Mouse (Mus musculus) inflammation-experienced regulatory T-cells, adult 6 months (primary cell): ENCODE data around the gene Krt16. TPM values are rescaled to one million over a fixed set of nuclear protein-coding genes. Genes with fewer than 3 reads are reported as not detected.
"Not testable (repeated sequence)": the region's sequence is repeated elsewhere in the genome, so short reads cannot be mapped to it uniquely, and the experiment has no call there.

ENCODE experiments used
- ATAC-seq: one replicate; pipeline ENCODE4 v1.8.0; 2017
- polyA plus RNA-seq, 3 experiments: library from polyadenylated mRNA; unstranded; fragments of 100-300 nt; shearing (Covaris generic); gene quantifications; one replicate each; pipeline ENCODE4 v1.2.1; 2017

The Krt16 gene
- polyA plus RNA-seq, 3 experiments from 2014 or later, result not detected

DNA sequence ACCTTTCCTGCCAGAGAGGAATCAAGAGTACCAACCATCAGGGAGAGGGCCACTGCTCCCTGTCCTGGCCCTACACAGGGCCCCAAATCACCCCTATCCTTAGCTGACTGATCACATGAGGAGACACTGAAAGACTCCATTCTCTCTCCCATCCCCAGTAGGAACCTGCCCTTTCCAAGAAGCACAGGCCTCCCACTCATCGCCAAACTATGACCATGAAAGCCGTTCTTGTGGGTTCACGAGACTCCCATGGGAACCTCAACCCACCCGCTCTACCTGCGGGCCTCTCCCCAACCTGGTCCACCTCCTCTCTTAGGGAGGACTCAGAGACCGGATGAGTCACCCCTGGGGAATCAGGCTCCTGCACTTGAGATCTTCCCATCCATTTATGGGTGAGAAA, 6.8 kb upstream of the Krt16 start:
- ATAC-seq, result no peak

DNA sequence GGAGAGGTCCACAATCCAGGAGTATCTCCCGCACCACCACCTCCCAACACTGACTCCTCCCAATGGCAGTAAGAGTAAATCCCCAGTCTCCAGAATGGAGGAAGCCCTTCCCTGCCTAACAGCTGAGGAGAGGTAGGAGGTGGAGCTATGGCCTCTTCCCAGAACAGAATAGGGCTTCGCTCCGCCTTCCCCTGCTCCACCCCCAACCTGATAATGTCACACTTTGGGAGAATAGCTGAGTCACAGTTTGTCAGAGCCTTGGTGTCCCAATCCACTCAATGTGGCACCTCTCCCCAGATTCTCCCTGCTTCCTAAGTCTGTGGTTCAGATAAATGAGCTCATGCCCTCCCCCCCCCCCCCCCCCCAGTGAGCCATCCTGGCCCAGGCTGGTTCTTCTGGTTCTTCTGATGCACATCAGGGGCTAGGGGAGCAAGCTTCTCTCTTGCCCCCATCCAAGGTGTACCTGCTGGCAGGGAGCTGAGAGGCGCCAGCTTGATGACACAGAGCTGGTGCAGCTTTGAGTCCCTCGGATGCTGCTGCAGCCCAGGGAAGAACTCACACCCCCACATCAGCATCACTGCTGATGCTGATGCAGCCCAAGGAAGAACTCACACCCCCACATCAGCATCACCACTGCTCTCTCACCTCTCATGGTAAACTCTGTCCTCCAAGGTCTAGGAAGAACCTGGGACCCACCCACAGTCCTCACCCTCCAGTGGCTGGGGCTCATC, 5.8 kb upstream of the Krt16 start:
- ATAC-seq, result no peak

DNA sequence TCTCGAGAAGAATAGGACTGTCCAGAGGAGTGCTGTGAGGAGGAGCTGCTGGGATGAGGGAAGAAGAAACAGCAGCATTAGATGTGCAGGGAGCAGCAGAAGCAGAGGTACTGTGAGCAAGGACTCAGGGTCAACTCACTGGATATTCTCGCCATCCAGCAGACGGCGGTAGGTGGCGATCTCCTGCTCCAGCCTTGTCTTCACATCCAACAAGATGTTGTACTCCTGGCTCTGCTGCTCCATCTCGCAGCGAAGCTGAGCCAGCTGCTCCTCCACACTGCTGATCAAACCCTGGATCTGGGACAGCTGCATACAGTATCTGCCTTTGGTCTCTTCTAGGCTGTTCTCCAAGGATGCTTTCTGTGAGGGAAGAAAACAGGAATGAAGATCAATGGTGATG, 2.2 kb downstream of the Krt16 start:
- not testable (repeated sequence) for ATAC-seq

DNA sequence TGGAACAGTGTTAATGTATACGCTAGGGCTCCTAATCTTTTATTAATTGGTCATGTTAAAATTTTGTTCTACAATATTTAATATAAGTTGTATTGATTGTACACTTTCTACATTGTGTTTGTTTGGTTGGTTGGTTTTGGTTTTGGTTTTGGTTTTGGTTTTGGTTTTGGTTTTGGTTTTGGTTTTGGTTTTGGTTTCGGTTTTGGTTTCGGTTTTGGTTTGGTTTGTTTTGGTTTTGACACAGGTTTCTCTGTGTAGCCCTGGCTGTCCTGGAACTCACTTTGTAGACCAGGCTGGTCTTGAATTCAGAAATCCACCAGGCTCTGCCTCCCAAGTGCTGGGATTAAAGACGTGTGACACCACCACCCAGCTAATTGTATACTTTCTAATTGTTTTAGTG, 8.4 kb downstream of the Krt16 start:
- not testable (repeated sequence) for ATAC-seq

DNA sequence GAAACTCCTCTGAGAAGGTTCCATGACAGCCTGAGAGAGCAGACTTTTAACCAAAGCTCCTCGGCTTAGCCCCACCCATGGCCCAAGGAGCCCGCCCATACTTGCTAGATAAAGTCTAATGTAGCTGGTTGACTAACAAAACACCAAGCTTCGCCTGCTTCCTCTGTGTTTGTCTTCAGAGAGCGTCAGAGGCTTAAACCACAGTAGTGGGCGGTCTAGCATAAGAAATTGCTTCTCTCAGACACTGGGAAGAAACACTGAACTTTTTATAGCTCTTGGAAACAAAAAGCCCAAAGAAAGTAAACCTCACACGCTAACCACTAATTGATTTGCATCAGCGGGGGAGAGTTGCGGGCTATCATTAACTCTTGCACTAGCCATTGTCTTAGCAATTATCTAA, 27.0 kb downstream of the Krt16 start:
- no peak for ATAC-seq

DNA sequence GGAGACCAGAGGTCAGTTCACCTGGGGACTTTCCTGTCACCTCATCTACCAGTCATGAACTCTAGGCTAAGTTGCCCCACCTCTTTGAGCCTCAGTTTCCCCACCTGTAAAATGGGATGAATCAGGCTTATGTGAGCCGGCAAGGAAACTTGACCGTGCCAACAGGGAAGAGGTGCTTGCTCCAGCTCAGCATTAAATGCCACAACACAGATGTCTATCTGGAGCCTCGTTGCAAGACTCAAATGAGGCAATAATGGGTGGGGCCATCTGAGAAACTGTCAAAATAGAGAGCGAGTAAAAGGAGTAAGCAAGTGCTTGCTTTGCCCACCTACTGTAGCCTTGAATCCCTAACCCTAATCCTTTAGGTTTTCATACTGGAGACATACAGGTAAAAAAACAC, 29.4 kb downstream of the Krt16 start:
- ATAC-seq, result no peak

DNA sequence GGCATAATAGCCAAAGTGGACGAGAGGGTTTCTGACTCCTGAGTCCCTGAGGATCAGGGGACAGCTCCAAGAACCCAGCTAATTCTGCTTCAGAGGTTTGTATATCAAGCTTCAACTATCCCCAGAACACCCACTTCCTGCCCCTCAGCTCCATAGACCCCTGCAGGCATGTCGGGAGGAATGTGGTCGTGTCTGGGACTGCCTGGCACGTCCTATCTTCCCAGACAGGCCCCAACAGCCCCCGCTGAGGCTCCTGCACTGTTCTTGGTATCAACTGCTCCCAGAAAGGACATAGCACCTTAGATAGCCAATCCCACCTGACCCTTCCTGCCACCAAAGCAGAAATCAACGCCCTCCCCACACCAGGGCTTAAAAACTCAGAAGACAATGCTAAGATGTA, 40.2 kb downstream of the Krt16 start:
- no peak for ATAC-seq

DNA sequence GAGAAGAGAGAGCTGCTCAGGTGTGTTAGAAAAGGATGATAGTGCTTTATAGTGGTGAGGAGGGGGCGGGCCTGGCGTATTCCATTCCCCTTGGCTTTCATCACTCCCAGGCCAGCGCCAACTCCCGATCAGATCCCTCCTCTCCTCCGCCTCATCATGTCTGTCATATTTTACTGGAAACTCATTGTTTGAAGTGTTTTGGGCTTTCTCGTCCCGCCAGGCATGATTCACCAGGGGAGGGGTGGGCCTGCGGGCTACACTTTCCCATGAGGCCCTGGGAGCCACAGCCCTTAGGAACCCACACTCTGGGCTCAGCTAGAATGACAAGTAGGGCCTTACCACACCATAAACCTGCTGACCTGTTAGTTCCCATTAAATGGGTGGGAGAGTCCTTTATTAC, 41.2 kb downstream of the Krt16 start, which contains the start of gene Krt14:
TSS of gene Krt14 (minus strand) at position 51 of the 400 bp plus-strand sequence.
- ATAC-seq, result no peak

DNA sequence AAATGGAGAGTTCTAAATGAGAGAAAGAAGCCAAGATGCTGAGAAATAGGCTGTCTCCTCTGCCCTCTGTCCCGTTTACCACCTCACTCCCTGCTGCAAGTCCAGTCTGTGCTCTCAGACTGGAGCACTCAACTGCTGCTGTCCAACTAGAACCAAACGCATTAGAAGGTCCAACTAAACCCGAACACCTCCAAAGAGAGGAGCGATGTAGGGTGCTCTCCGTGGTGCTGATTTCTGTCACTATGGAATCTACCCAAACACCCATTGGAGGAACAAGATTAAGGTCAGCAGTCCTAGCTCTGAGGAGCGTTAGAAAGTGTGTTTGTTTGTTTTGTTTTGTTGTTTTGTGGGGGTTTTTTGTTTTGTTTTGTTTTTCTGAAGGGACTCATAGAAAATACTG, 45.3 kb downstream of the Krt16 start:
- ATAC-seq, result no peak

DNA sequence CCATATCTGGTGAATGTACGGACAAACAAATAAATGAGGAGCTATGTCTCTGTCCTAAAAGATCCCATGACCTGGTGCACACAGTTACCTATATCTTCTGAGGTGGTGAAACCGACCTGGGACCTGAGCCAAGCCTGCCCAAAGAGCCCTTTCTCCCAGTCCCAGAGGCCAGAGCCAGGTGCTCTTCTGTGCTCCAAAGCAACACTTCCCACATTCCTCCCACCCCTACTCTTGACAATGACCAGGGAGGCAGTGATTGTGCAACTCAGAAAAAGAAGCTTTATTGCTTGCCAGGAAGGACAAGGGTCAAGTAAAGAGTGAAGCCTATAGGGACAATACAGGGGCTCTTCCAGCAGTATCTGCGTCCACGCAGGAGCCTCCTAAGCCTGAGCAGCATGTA, 45.8 kb downstream of the Krt16 start:
- ATAC-seq, result no peak

DNA sequence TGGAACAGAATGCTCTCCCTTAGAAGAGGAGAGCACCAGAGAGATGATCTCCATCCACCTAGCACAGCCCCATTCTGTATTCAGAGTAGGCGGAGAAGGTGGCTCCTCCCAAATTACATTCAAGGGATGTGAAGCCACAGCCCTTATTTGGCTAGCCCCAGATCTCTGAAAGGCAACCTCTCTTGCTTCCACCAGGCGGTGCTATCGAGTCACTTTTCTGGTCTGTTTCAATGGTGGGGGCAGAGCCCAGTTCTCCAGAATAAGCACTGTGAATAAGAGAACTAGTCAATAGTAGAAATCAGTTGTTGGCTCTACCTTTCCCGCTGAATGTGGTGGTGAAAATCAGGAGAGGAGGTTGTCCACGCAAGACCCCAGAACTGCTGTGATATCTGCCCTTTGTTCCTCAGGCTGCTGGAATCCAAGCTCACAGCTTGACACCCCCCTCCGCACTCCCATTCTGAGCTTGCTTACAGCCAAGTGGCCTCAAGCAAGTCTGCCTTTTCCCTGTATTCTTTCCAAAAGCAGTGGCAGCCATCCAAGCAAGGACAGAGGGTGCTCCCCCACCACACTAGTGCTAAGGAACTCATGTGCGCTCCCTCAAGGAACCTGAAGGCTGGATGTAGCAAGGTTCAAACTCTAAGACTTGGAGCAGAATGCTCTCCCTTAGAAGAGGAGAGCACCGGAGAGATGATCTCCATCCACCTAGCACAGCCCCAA, 48.4 kb downstream of the Krt16 start:
- no peak for ATAC-seq

DNA sequence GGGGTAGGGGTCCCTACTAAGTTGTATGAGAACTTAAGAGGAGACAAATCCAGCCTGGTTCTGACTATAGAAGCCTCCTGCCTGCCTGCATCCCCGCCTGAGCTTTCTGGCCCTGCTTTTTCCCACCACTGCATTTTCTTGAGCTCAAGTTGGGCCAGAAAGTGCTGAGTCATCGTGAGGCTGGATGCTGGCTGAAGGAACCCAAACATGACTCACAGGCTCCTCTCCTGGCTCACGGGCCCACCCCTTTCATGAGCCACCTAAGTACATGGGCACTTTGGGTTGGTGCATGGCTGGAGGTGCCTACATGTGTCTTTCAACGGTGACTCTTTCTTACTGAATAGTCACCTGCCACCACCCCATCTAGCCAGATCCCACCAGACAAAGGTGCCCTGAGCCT, 50.0 kb downstream of the Krt16 start:
- ATAC-seq, result no peak

Other genes starting within 250 kb of the Krt16 start
- not detected for gene Krt33a, start 232.7 kb downstream of the Krt16 start, polyA plus RNA-seq
- gene Krt33b, start 219.0 kb downstream of the Krt16 start, polyA plus RNA-seq, result not detected
- gene Krt34, start 207.3 kb downstream of the Krt16 start, polyA plus RNA-seq, result not detected
- gene Krt31, start 198.4 kb downstream of the Krt16 start, polyA plus RNA-seq, result not detected
- not detected for gene Krt32, start 160.7 kb downstream of the Krt16 start, polyA plus RNA-seq
- gene Krt35, start 152.7 kb downstream of the Krt16 start, polyA plus RNA-seq, result not detected
- not detected for gene Krt36, start 143.3 kb downstream of the Krt16 start, polyA plus RNA-seq
- not detected for gene Krt13, start 127.3 kb downstream of the Krt16 start, polyA plus RNA-seq
- not detected for gene Krt15, start 113.0 kb downstream of the Krt16 start, polyA plus RNA-seq
- gene Krt19, start 100.2 kb downstream of the Krt16 start, polyA plus RNA-seq, result not detected
- not detected for gene Krt9, start 55.7 kb downstream of the Krt16 start, polyA plus RNA-seq
- gene Krt14, start 41.4 kb downstream of the Krt16 start, polyA plus RNA-seq, result not detected
- gene Krt17, start 12.1 kb upstream of the Krt16 start, polyA plus RNA-seq, result 1 to 10 TPM; 1.8 to 4.5 (median 2.1) TPM
- gene Krt42, start 21.0 kb upstream of the Krt16 start, polyA plus RNA-seq, result not detected
- 1,000 to 10,000 TPM; 1,938 to 3,125 (median 2,500) TPM for gene Eif1, start 71.0 kb upstream of the Krt16 start, polyA plus RNA-seq
- gene Gast, start 85.5 kb upstream of the Krt16 start, polyA plus RNA-seq, result not detected
- gene Hap1, start 107.2 kb upstream of the Krt16 start, polyA plus RNA-seq, result 1 to 10 TPM in 1 of 3 experiments, under 1 TPM in 2; 0.55 to 1.1 (median 0.70) TPM
- 1 to 10 TPM in 1 of 3 experiments, under 1 TPM in 1, not detected in 1; 0.36 to 1.4 TPM for gene Jup, start 148.9 kb upstream of the Krt16 start, polyA plus RNA-seq
- under 1 TPM in 1 of 3 experiments, not detected in 2; 0.92 TPM for gene P3h4, start 165.9 kb upstream of the Krt16 start, polyA plus RNA-seq
- 1 to 10 TPM in 1 of 3 experiments, not detected in 2; 2.9 TPM for gene Fkbp10, start 166.8 kb upstream of the Krt16 start, polyA plus RNA-seq
- 100 to 1,000 TPM; 124 to 134 (median 127) TPM for gene Nt5c3b, start 192.9 kb upstream of the Krt16 start, polyA plus RNA-seq
- gene Klhl10, start 193.0 kb upstream of the Krt16 start, polyA plus RNA-seq, result under 1 TPM in 2 of 3 experiments, not detected in 1; 0.41 to 0.47 TPM
- 1 to 10 TPM; 2.2 to 2.4 (median 2.3) TPM for gene Klhl11, start 223.8 kb upstream of the Krt16 start, polyA plus RNA-seq